Mouse (Mus musculus): ENCODE data around the gene Gm10563. TPM values are rescaled to one million over a fixed set of nuclear protein-coding genes. Genes with fewer than 3 reads are reported as not detected.

The Gm10563 gene
- polyA plus RNA-seq, 1 experiment: not detected

GRCm38 (mm10) chr4:155660641-155661040 lies 15.4 kb upstream of the Gm10563 start:
- Histone ChIP-seq H3K4me1 (ENCODE audit: control insufficient read depth, insufficient read depth, low read length) (no peaks in the 10 kb centered on the region), H3K27ac (ENCODE audit: insufficient read depth, low read length) (no peak overlapping the region), H3K36me3 (ENCODE audit: control insufficient read depth, insufficient read depth, low read length, poor library complexity, severe bottlenecking) (no peaks in the 10 kb centered on the region), H3K4me3 (ENCODE audit: low read depth, low read length) (no peak overlapping the region), H3K9me3 (replicated peaks; ENCODE audit: control insufficient read depth, insufficient read depth, low read length, poor library complexity, severe bottlenecking) (no peaks in the 10 kb centered on the region), H3K9ac (ENCODE audit: low read depth, poor library complexity, severe bottlenecking) (no peak overlapping the region), H3K27me3 (ENCODE audit: control insufficient read depth, insufficient read depth, low read length, poor library complexity, severe bottlenecking) (no peaks in the 10 kb centered on the region)
- no peak for TF ChIP-seq EP300 (IDR thresholded peaks at IDR 0.05; ENCODE audit: insufficient read depth, low read depth, low read length)
- TF ChIP-seq CTCF (IDR thresholded peaks at IDR 0.05; ENCODE audit: low read depth, low read length): no peak
- no peak for TF ChIP-seq POLR2A (IDR thresholded peaks at IDR 0.05; ENCODE audit: insufficient read depth, low read length)

- TF ChIP-seq CTCF (IDR thresholded peaks at IDR 0.05; ENCODE audit: low read depth, low read length): no peak
- no peak for TF ChIP-seq EP300 (IDR thresholded peaks at IDR 0.05; ENCODE audit: insufficient read depth, low read depth, low read length)
- TF ChIP-seq POLR2A (IDR thresholded peaks at IDR 0.05; ENCODE audit: insufficient read depth, low read length): no peak
- Histone ChIP-seq H3K27me3 (ENCODE audit: control insufficient read depth, insufficient read depth, low read length, poor library complexity, severe bottlenecking) (no peaks in the 10 kb centered on the region), H3K4me3 (ENCODE audit: low read depth, low read length) (no peak overlapping the region), H3K9me3 (replicated peaks; ENCODE audit: control insufficient read depth, insufficient read depth, low read length, poor library complexity, severe bottlenecking) (no peaks in the 10 kb centered on the region), H3K36me3 (ENCODE audit: control insufficient read depth, insufficient read depth, low read length, poor library complexity, severe bottlenecking) (no peaks in the 10 kb centered on the region), H3K9ac (ENCODE audit: low read depth, poor library complexity, severe bottlenecking) (no peak overlapping the region), H3K4me1 (ENCODE audit: control insufficient read depth, insufficient read depth, low read length) (no peaks in the 10 kb centered on the region), H3K27ac (ENCODE audit: insufficient read depth, low read length) (no peak overlapping the region)
These were observed 13.8 kb upstream of the Gm10563 start for GRCm38 (mm10) chr4:155658961-155659360.

- no peaks in the 10 kb centered on the region for H3K27me3 ChIP-seq (ENCODE audit: control insufficient read depth, insufficient read depth, low read length, poor library complexity, severe bottlenecking)
- no peak overlapping the region for H3K9ac ChIP-seq (ENCODE audit: low read depth, poor library complexity, severe bottlenecking)
- H3K36me3 ChIP-seq (ENCODE audit: control insufficient read depth, insufficient read depth, low read length, poor library complexity, severe bottlenecking): no peaks in the 10 kb centered on the region
These were observed 11.1 kb upstream of the Gm10563 start for GRCm38 (mm10) chr4:155656214-155656751.

GRCm38 (mm10) chr4:155654456-155655298 lies 9.5 kb upstream of the Gm10563 start:
- H3K4me1 ChIP-seq (ENCODE audit: control insufficient read depth, insufficient read depth, low read length): peaks cover 5% of the 10 kb centered on the region
- H3K9ac ChIP-seq (ENCODE audit: low read depth, poor library complexity, severe bottlenecking): peak overlapping the region; percentile 79
- H3K27ac ChIP-seq (ENCODE audit: insufficient read depth, low read length): peak overlapping the region; percentile 0; the same call in 1 of the 2 replicates
- H3K36me3 ChIP-seq (ENCODE audit: control insufficient read depth, insufficient read depth, low read length, poor library complexity, severe bottlenecking): peaks cover 2% of the 10 kb centered on the region; the same call in 1 of the 2 replicates
- H3K4me3 ChIP-seq (ENCODE audit: low read depth, low read length): peak overlapping the region; percentile 65
- H3K9me3 ChIP-seq (replicated peaks; ENCODE audit: control insufficient read depth, insufficient read depth, low read length, poor library complexity, severe bottlenecking): no peaks in the 10 kb centered on the region
- TF ChIP-seq POLR2A (IDR thresholded peaks at IDR 0.05; ENCODE audit: insufficient read depth, low read length) (peak; percentile 22), CTCF (IDR thresholded peaks at IDR 0.05; ENCODE audit: low read depth, low read length) (no peak)
- H3K27me3 ChIP-seq (ENCODE audit: control insufficient read depth, insufficient read depth, low read length, poor library complexity, severe bottlenecking): no peaks in the 10 kb centered on the region

More at GRCm38 (mm10) chr4:155656214-155656751, 11.1 kb upstream of the Gm10563 start:
- peaks cover under 1% of the 10 kb centered on the region for H3K4me1 ChIP-seq (ENCODE audit: control insufficient read depth, insufficient read depth, low read length)
- no peak overlapping the region for H3K4me3 ChIP-seq (ENCODE audit: low read depth, low read length)
- no peak overlapping the region for H3K27ac ChIP-seq (ENCODE audit: insufficient read depth, low read length)
- H3K9me3 ChIP-seq (replicated peaks; ENCODE audit: control insufficient read depth, insufficient read depth, low read length, poor library complexity, severe bottlenecking): no peaks in the 10 kb centered on the region
- TF ChIP-seq POLR2A (IDR thresholded peaks at IDR 0.05; ENCODE audit: insufficient read depth, low read length) (no peak), CTCF (IDR thresholded peaks at IDR 0.05; ENCODE audit: low read depth, low read length) (no peak), EP300 (IDR thresholded peaks at IDR 0.05; ENCODE audit: insufficient read depth, low read depth, low read length) (no peak)

GRCm38 (mm10) chr4:155654183-155654455 lies 8.9 kb upstream of the Gm10563 start:
- Histone ChIP-seq H3K36me3 (ENCODE audit: control insufficient read depth, insufficient read depth, low read length, poor library complexity, severe bottlenecking) (peaks cover 8% of the 10 kb centered on the region), H3K4me3 (ENCODE audit: low read depth, low read length) (peak overlapping the region; percentile 65), H3K4me1 (ENCODE audit: control insufficient read depth, insufficient read depth, low read length) (peaks cover 5% of the 10 kb centered on the region), H3K9me3 (replicated peaks; ENCODE audit: control insufficient read depth, insufficient read depth, low read length, poor library complexity, severe bottlenecking) (no peaks in the 10 kb centered on the region), H3K27ac (ENCODE audit: insufficient read depth, low read length) (0 out of 2 replicates have a peak overlapping the region, but pooled peaks have one; percentile 4), H3K27me3 (ENCODE audit: control insufficient read depth, insufficient read depth, low read length, poor library complexity, severe bottlenecking) (no peaks in the 10 kb centered on the region), H3K9ac (ENCODE audit: low read depth, poor library complexity, severe bottlenecking) (peak overlapping the region; percentile 79)
- no peak for TF ChIP-seq CTCF (IDR thresholded peaks at IDR 0.05; ENCODE audit: low read depth, low read length)
- no peak for TF ChIP-seq EP300 (IDR thresholded peaks at IDR 0.05; ENCODE audit: insufficient read depth, low read depth, low read length)
- no peak for TF ChIP-seq POLR2A (IDR thresholded peaks at IDR 0.05; ENCODE audit: insufficient read depth, low read length)
